Mouse (Mus musculus) CD4-positive, CD25-positive, alpha-beta regulatory T cell, adult 9 weeks (primary cell): ENCODE results near the gene Cd1d1. TPM values are rescaled to one million over a fixed set of nuclear protein-coding genes. Genes with fewer than 3 reads are reported as not detected.

Experiments
- polyA plus RNA-seq: library from polyadenylated mRNA; unstranded; fragments of 100-300 nt; shearing (Covaris generic); gene quantifications from one replicate; pipeline ENCODE4 v1.2.1, GENCODE M21; 2017

Gene Cd1d1
- polyA plus RNA-seq = 172 TPM

DNA sequence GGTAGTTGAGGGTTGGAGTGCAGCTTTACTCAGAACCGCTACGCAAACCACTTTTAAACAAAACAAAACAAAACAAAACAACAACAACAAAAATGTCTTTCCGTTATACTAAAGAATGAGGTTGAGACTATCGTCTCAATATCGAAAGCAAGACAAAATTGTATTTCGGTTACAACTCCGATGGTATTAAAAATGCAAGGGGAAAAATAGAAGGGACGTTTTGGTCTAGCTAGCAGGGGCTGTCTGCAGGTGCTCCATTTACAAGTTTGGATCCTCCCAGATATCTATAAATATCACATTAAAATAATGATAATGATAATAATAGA lies at the start of gene Cd1d1:
Gene Cd1d1, minus strand, starts transcription at position 27 of the 326 bp plus-strand sequence.

Other genes with a start within 250 kb of the Cd1d1 start
- 1.7 TPM for gene Dclk2, start 78.6 kb downstream of the Cd1d1 start, polyA plus RNA-seq
- not detected for gene Kirrel, start 175.3 kb upstream of the Cd1d1 start, polyA plus RNA-seq